8 mouse cellular contexts compared by ENCODE assay signal in the genomic region with DNA sequence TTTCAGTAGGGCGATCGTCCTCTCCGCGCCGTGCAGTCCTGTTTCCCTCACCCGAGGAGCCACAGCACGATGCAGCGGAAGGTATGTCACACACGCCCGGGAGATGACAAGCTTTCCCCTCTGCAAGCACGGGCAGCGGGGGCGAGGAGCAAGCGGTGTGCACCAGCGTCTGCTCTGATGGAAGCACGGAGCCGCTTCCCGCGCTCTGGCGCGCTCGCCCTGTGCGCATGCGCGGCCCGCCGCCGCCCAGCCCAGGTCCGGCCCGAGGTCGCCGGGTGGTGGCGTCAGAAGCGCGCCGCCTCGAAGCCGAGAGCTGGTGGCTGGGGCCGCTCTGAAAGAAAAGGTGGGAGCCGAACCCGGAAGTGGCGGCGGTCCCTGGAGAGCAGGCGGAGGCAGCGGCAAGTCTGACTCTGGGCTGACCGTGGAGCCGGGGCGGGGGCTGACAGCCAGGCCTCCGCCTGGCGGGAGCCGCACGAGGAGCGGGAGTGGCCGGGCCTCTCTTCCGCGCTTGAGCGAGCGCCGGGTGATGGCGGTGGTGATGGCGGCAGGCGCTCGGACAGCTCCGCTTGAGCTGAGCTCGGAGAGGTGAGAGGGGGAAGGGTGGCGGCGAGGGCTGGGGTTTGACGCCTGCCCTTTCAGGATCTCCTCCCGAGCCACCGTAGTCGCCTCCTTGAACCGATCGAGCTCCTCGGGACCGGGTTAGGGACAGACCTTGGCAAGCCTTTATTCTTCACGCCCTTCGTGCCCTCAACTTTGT. TPM values are rescaled to one million over a fixed set of nuclear protein-coding genes. Genes with fewer than 3 reads are reported as not detected.
A peak's percentile ranks its signal among the peaks of the same experiment; 100 is the strongest.
DNase-seq lines count a peak whose midpoint lies in the region; ATAC-seq and TF ChIP-seq lines count a peak whose summit lies in the region.

A gene (minus strand): TSS at position 221 of the 757 bp plus-strand sequence.
A gene (plus strand): TSS at position 295 of the 757 bp plus-strand sequence.

- H3K9me3 ChIP-seq in embryonic facial prominence, embryonic 14.5 days (ENCODE audit: control insufficient read depth, low read length): no peaks in the 10 kb centered on the region
- H3K9me3 ChIP-seq in limb, embryonic 14.5 days (ENCODE audit: control insufficient read depth, low read length): no peaks in the 10 kb centered on the region
- no peaks in the 10 kb centered on the region for H3K9me3 ChIP-seq in midbrain, postnatal 0 days (ENCODE audit: low read length)

- peak within 1 kb of the TSS; percentile 72 for H3K4me2 ChIP-seq in embryonic facial prominence, embryonic 14.5 days (ENCODE audit: low read depth, low read length)
- peak within 1 kb of the TSS; percentile 75 for H3K4me2 ChIP-seq in limb, embryonic 14.5 days (replicated peaks; ENCODE audit: low read depth, low read length, severe bottlenecking)
- peak within 1 kb of the TSS; percentile 58 for H3K4me2 ChIP-seq in midbrain, postnatal 0 days (ENCODE audit: low read depth, low read length, poor library complexity, severe bottlenecking)

- TF ChIP-seq CTCF in midbrain, postnatal 0 days (IDR thresholded peaks at IDR 0.05): peak; percentile 45

- under 1% methylated on average over 51 of the region's 77 CpGs for WGBS in embryonic facial prominence, embryonic 14.5 days
- under 1% methylated on average over 59 of the region's 77 CpGs for WGBS in limb, embryonic 14.5 days
- under 1% methylated on average over 75 of the region's 77 CpGs for WGBS in midbrain, postnatal 0 days

- no peaks in the 10 kb centered on the region for H3K27me3 ChIP-seq in embryonic facial prominence, embryonic 14.5 days (replicated peaks; ENCODE audit: control insufficient read depth, insufficient read depth, low read length)
- H3K27me3 ChIP-seq in limb, embryonic 14.5 days (ENCODE audit: control insufficient read depth, insufficient read depth, low read length): no peaks in the 10 kb centered on the region
- no peaks in the 10 kb centered on the region for H3K27me3 ChIP-seq in midbrain, postnatal 0 days (ENCODE audit: insufficient read depth, low read length)

- peak within 1 kb of the TSS; percentile 90 for H3K4me3 ChIP-seq in embryonic facial prominence, embryonic 14.5 days (ENCODE audit: low read depth, low read length)
- peak within 1 kb of the TSS; percentile 67 for H3K4me3 ChIP-seq in limb, embryonic 14.5 days (replicated peaks; ENCODE audit: low read length)
- H3K4me3 ChIP-seq in midbrain, postnatal 0 days (ENCODE audit: low read depth, low read length): peak within 1 kb of the TSS; percentile 90

- TF ChIP-seq POLR2A in limb, embryonic 14.5 days (IDR thresholded peaks at IDR 0.05; ENCODE audit: borderline replicate concordance, extremely low read depth, insufficient read depth, insufficient read length): peak; percentile 84; the same call in 1 of the 2 replicates

- H3K4me1 ChIP-seq in embryonic facial prominence, embryonic 14.5 days (ENCODE audit: control insufficient read depth, insufficient read depth, low read length): peaks cover 17% of the 10 kb centered on the region
- H3K4me1 ChIP-seq in limb, embryonic 14.5 days (ENCODE audit: control insufficient read depth, insufficient read depth, low read length): peaks cover 11% of the 10 kb centered on the region
- no peaks in the 10 kb centered on the region for H3K4me1 ChIP-seq in midbrain, postnatal 0 days (ENCODE audit: insufficient read depth, low read length)

- peak; percentile 84 for DNase-seq in 3T3-L1 (ENCODE audit: low read depth, low spot score)
- DNase-seq in adrenal gland, postnatal 4 days (ENCODE audit: low spot score in 2 of 2): peak; percentile 90
- peak; percentile 95 for DNase-seq in embryonic facial prominence, embryonic 14.5 days (ENCODE audit: low spot score)
- DNase-seq in heart, adult 8-10 months (ENCODE audit: low spot score): peak; percentile 93
- DNase-seq in kidney, adult 9 months: peak; percentile 95
- DNase-seq in limb, embryonic 14.5 days (ENCODE audit: low spot score): peak; percentile 89
- DNase-seq in midbrain, postnatal 0 days (ENCODE audit: low spot score): peak; percentile 95
- peak; percentile 90 to 94 for DNase-seq in spleen, postnatal 14 days (ENCODE audit: low spot score in 2 of 2)

- peak; percentile 99 for ATAC-seq in embryonic facial prominence, embryonic 14.5 days (ENCODE audit: low read depth)
- peak; percentile 97 for ATAC-seq in limb, embryonic 14.5 days (ENCODE audit: low FRiP score, low read depth)
- ATAC-seq in midbrain, postnatal 0 days (ENCODE audit: low FRiP score): peak; percentile 98

- H3K36me3 ChIP-seq in embryonic facial prominence, embryonic 14.5 days (ENCODE audit: control insufficient read depth, insufficient read depth, low read length): peaks cover 16% of the 10 kb centered on the region
- peaks cover 17% of the 10 kb centered on the region for H3K36me3 ChIP-seq in limb, embryonic 14.5 days (ENCODE audit: control insufficient read depth, insufficient read depth, low read length)
- no peaks in the 10 kb centered on the region for H3K36me3 ChIP-seq in midbrain, postnatal 0 days (ENCODE audit: insufficient read depth, low read length)

- H3K27ac ChIP-seq in embryonic facial prominence, embryonic 14.5 days (replicated peaks; ENCODE audit: low read depth, low read length): peak within 1 kb of the TSS; percentile 96
- peak within 1 kb of the TSS; percentile 85 for H3K27ac ChIP-seq in limb, embryonic 14.5 days (replicated peaks; ENCODE audit: low read depth, low read length)
- H3K27ac ChIP-seq in midbrain, postnatal 0 days (ENCODE audit: low read depth, low read length): peak within 1 kb of the TSS; percentile 86

- peak within 1 kb of the TSS; percentile 92 for H3K9ac ChIP-seq in embryonic facial prominence, embryonic 14.5 days (ENCODE audit: low read depth, low read length)
- peak within 1 kb of the TSS; percentile 75 for H3K9ac ChIP-seq in limb, embryonic 14.5 days (ENCODE audit: low read depth, low read length, severe bottlenecking)
- peak within 1 kb of the TSS; percentile 78 for H3K9ac ChIP-seq in midbrain, postnatal 0 days (replicated peaks; ENCODE audit: low read length, poor library complexity, severe bottlenecking)

RNA-seq across cellular contexts. Expression of the first gene that starts in this region (rescaled TPM):
- 10 to 100 TPM; 14.9 to 15.7 TPM for total RNA-seq in adrenal gland, postnatal 4 days (2021)
- polyA plus RNA-seq in embryonic facial prominence, embryonic 14.5 days (2014; fragmentation: Nextera tagmentation; extraction: Ambion mirVana): 22.0 and 26.7 TPM in 2 replicates
- 1 to 10 TPM in 1 of 4 experiments, under 1 TPM in 3; 0.57 to 1.1 (median 0.78) TPM for total RNA-seq in heart, adult 8-10 months (2022)
- 22.0 and 29.6 TPM in 2 replicates for polyA plus RNA-seq in limb, embryonic 14.5 days (2012; rRNA removed)
- 22.9 and 26.2 TPM in 2 replicates for polyA plus RNA-seq in limb, embryonic 14.5 days (2014; fragmentation: Nextera tagmentation; extraction: Ambion mirVana)
- total RNA-seq in midbrain, postnatal 0 days (2014; rRNA removed): 9.8 and 12.3 TPM in 2 replicates
- polyA plus RNA-seq in midbrain, postnatal 0 days (2015; fragmentation: Nextera tagmentation; extraction: Ambion mirVana): 7.8 and 8.8 TPM in 2 replicates

RNA-seq across cellular contexts. Expression of the second gene that starts in this region (rescaled TPM):
- total RNA-seq in adrenal gland, postnatal 4 days (2021): 10 to 100 TPM; 19.2 to 23.9 TPM
- polyA plus RNA-seq in embryonic facial prominence, embryonic 14.5 days (2014; fragmentation: Nextera tagmentation; extraction: Ambion mirVana): 4.2 and 4.7 TPM in 2 replicates
- total RNA-seq in heart, adult 8-10 months (2022): 10 to 100 TPM; 12.7 to 14.2 (median 13.5) TPM
- 7.5 and 7.6 TPM in 2 replicates for polyA plus RNA-seq in limb, embryonic 14.5 days (2012; rRNA removed)
- 4.0 and 4.7 TPM in 2 replicates for polyA plus RNA-seq in limb, embryonic 14.5 days (2014; fragmentation: Nextera tagmentation; extraction: Ambion mirVana)
- total RNA-seq in midbrain, postnatal 0 days (2014; rRNA removed): 7.9 and 10.0 TPM in 2 replicates
- 1.7 and 2.7 TPM in 2 replicates for polyA plus RNA-seq in midbrain, postnatal 0 days (2015; fragmentation: Nextera tagmentation; extraction: Ambion mirVana)

Comparison
In these comparisons a context has a peak if more than half of its experiments do, and no peak if none do; other contexts are left out.
1. Peak in every context shown above with its lines: DNase-seq, ATAC-seq, H3K4me3 ChIP-seq and H3K27ac ChIP-seq.